Mouse (Mus musculus) adrenal gland, postnatal 25 days (tissue): ENCODE data around the gene Myt1l. TPM values are rescaled to one million over a fixed set of nuclear protein-coding genes. Genes with fewer than 3 reads are reported as not detected.

Experiments used
- DNase-seq: peaks from one replicate; pipeline ENCODE4 v3.0.0; 2021; ENCODE audit warnings: mixed read lengths
- total RNA-seq: library from RNA; stranded (reverse); gene quantifications from 2 replicates; pipeline ENCODE4 v1.2.3, GENCODE M21; 2021

Gene Myt1l
- total RNA-seq, 1 experiment from 2014 or later = 2.9 TPM

DNA sequence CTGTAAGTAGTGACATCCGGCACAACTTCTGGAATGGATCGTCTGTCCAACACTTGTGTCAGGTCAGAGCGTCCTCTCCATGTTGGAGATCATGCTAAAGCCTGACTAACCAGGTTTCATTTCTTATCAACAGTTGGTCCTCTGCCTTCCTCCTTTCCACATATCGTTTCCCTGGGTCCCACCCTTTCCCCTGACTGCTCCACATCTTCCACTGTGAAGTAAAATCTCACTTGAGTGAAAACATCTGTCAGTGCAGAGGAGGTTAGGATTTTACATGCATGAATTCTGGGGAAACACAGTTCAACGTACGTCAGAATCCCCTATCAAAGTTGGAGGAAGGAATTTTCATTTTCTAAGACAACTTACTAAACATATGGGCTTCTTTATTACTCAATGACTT lies 444.3 kb downstream of the Myt1l start:
- no peak for DNase-seq
